Mouse (Mus musculus): ENCODE data around the gene Rbp7.

DNA sequence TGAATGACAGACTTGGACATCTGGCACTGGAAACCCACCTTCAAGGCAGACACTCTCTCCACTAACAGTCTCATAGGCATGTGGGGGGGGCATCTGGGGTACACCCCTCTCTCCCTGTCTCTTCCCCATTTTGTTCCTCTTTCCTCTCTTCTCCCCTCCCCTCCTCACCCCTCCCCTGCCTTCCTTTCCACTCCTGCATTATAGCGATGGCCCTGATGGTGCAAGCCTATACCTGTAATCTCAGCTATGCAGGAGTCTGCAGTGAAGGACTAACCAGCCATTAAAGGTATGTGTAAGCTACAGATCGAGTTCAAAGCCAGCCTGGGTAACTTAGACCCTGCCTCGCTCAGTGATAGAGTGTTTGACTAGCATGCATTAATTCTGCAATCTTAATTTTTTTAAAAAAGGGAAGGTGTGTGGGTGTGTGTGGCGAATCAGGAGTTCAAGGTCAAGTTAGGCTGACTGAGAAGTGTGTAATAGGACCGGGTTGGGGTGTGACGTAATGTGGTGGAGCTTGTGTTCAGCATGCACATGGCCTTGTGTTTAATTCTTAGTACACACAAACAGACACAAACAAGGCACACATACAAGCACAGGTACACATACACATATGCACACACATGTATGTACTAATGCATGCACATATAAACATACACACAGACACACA, 7.7 kb upstream of the Rbp7 start:
- TF ChIP-seq POLR2A (IDR thresholded peaks at IDR 0.05; ENCODE audit: insufficient read depth, low read length) (no peak), EP300 (IDR thresholded peaks at IDR 0.05; ENCODE audit: insufficient read depth, low read depth, low read length) (no peak), CTCF (IDR thresholded peaks at IDR 0.05; ENCODE audit: low read depth, low read length) (no peak)
